ENCODE assay signal across 19 mouse cellular contexts in genomic region chr7:19276253-19276652, GRCm38 (mm10). TPM values are rescaled to one million over a fixed set of nuclear protein-coding genes. Genes with fewer than 3 reads are reported as not detected.
DNase-seq lines count a peak whose midpoint lies in the region; TF ChIP-seq lines count a peak whose summit lies in the region.
"Had no signal": no experiment of that assay in that cellular context is flagged by ENCODE, and none has a peak within 500 bp of the region (broad histone marks: within the 10 kb centered on the region; RNA-seq: fewer than 3 reads in every experiment).

No protein-coding gene starts in this region.

- no peak for TF ChIP-seq POLR2A in kidney, adult 2 months (IDR thresholded peaks at IDR 0.05; ENCODE audit: low read depth, low read length)
- TF ChIP-seq POLR2A in MEL (IDR thresholded peaks at IDR 0.05; ENCODE audit: control insufficient read depth in 1 of 2, insufficient read depth in 1 of 2, low read depth in 1 of 2, low read length in 2 of 2, poor library complexity in 1 of 2): no peak

- H3K9me3 ChIP-seq in MEL (replicated peaks; ENCODE audit: insufficient read depth, low read length): no peaks in the 10 kb centered on the region
- H3K9me3 ChIP-seq: liver, embryonic 13.5 days; megakaryocyte, embryonic 14.5 days had no signal

- H3K9ac ChIP-seq in MEL (ENCODE audit: control insufficient read depth, low read depth, low read length, poor library complexity, severe bottlenecking): no peak overlapping the region
- H3K9ac ChIP-seq: forebrain, postnatal 0 days; heart, embryonic 13.5 days; hindbrain, embryonic 14.5 days; liver, embryonic 13.5 days had no signal

- no peak overlapping the region for H3K27ac ChIP-seq in kidney, adult 2 months (ENCODE audit: insufficient read depth, low read depth, low read length)
- no peak overlapping the region for H3K27ac ChIP-seq in MEL (ENCODE audit: control insufficient read depth, low read depth, low read length)
- H3K27ac ChIP-seq: heart, embryonic 13.5 days; hindbrain, embryonic 14.5 days; liver, embryonic 13.5 days had no signal

- H3K4me1 ChIP-seq in kidney, adult 2 months (ENCODE audit: control insufficient read depth, insufficient read depth, low read length): peaks cover 4% of the 10 kb centered on the region; the same call in 1 of the 2 replicates
- H3K4me1 ChIP-seq in MEL (ENCODE audit: control insufficient read depth in 1 of 2, insufficient read depth in 2 of 2, low read length in 2 of 2): peaks cover 0 to 4% of the 10 kb centered on the region in 2 experiments; a peak in 1 of 4 replicates

- peak; percentile 93 for TF ChIP-seq RAD21 in MEL (IDR thresholded peaks at IDR 0.05; ENCODE audit: low read depth, low read length)

- WGBS in kidney, adult 2 months: 47% methylated on average over 4 of the region's 4 CpGs

- no peak overlapping the region for H3K4me3 ChIP-seq in kidney, adult 2 months (ENCODE audit: insufficient read depth, low read depth, low read length)
- no peak overlapping the region for H3K4me3 ChIP-seq in MEL (ENCODE audit: control insufficient read depth in 1 of 2, insufficient read depth in 1 of 2, low read depth in 2 of 2, low read length in 2 of 2)
- H3K4me3 ChIP-seq: heart, embryonic 13.5 days; liver, embryonic 13.5 days; megakaryocyte, embryonic 14.5 days had no signal

- peak; percentile 55 for TF ChIP-seq CTCF in kidney, adult 2 months (conservative IDR thresholded peaks at IDR 0.05; ENCODE audit: insufficient read depth, insufficient read length, low read depth, low read length)
- TF ChIP-seq CTCF in MEL (IDR thresholded peaks at IDR 0.05 in 2 of 3, conservative IDR thresholded peaks at IDR 0.05 in 1 of 3; ENCODE audit: control insufficient read depth in 1 of 3, insufficient read depth in 1 of 3, low read depth in 2 of 3, low read length in 3 of 3, poor library complexity in 1 of 3, severe bottlenecking in 1 of 3): peak; percentile 79 to 92 (median 87)

- 0 out of 2 replicates have a peak, but pooled peaks cover 2% of the 10 kb centered on the region for H3K27me3 ChIP-seq in kidney, adult 2 months (replicated peaks; ENCODE audit: control insufficient read depth, insufficient read depth, low read length)
- H3K27me3 ChIP-seq in MEL (ENCODE audit: control insufficient read depth in 1 of 2, insufficient read depth in 2 of 2, low read length in 2 of 2): no peaks in the 10 kb centered on the region

- peaks cover under 1% of the 10 kb centered on the region; the same call in 1 of the 2 replicates for H3K79me2 ChIP-seq in MEL (ENCODE audit: control insufficient read depth, insufficient read depth, low read length, poor library complexity)

- DNase-seq in kidney, adult 2 months: no peak
- no peak for DNase-seq in kidney, postnatal 14 days
- DNase-seq in lung, postnatal 36 days: peak; percentile 45
- no peak for DNase-seq in lung, postnatal 4 days
- peak; percentile 84 for DNase-seq in MEL (ENCODE audit: low read depth, low spot score)
- peak; percentile 47 for DNase-seq in naive thymus-derived CD4-positive, alpha-beta T cell, adult 2 months (ENCODE audit: low read depth)
- DNase-seq in cerebellum, adult 9-11 months: no peak
- DNase-seq in right cerebral cortex, postnatal 10 days (ENCODE audit: low spot score in 2 of 2): no peak
- DNase-seq: adrenal gland, postnatal 25 days; forebrain, postnatal 0 days; gastrocnemius, postnatal 14 days; kidney, adult 9 months; liver, embryonic 13.5 days; right cerebral cortex, adult 18-20 months had no signal

- no peak for TF ChIP-seq EP300 in MEL (IDR thresholded peaks at IDR 0.05; ENCODE audit: low read depth in 1 of 2, low read length in 2 of 2)

- no peaks in the 10 kb centered on the region for H3K36me3 ChIP-seq in kidney, adult 2 months (ENCODE audit: control insufficient read depth, insufficient read depth, low read length)
- H3K36me3 ChIP-seq in MEL (ENCODE audit: control insufficient read depth in 1 of 2, insufficient read depth in 2 of 2, low read length in 2 of 2): no peaks in the 10 kb centered on the region
- H3K36me3 ChIP-seq: heart, embryonic 13.5 days; liver, embryonic 13.5 days had no signal

TF ChIP-seq in MEL, 35 proteins besides CTCF, POLR2A, EP300 and RAD21:
- TF ChIP-seq SMC3 (IDR thresholded peaks at IDR 0.05; ENCODE audit: low read depth, low read length) (peak; percentile 91), ZC3H11A (IDR thresholded peaks at IDR 0.05; ENCODE audit: low read depth, low read length) (peak; percentile 94), MEF2A (IDR thresholded peaks at IDR 0.05; ENCODE audit: extremely low read depth, insufficient replicate concordance, low read depth, low read length, poor library complexity, severe bottlenecking) (no peak)

RNA-seq across cellular contexts. Expression of gene Ppm1n, which starts 3.6 kb away (rescaled TPM):
- polyA plus RNA-seq in kidney, adult 2 months (2012; rRNA removed): not detected in 2 replicates
- not detected in 2 replicates for total RNA-seq in MEL (2012; rRNA removed)
- not detected for polyA plus RNA-seq in MEL (2012; ENCODE audit: insufficient read depth in 1 of 2, insufficient read length in 2 of 2, low read depth in 1 of 2, low replicate concordance in 2 of 2, missing spikeins in 1 of 2)
- total RNA-seq: adrenal gland, postnatal 25 days; gastrocnemius, postnatal 14 days; layer of hippocampus, adult 18-20 months; neutrophil, adult 5-6 weeks had no signal
- polyA plus RNA-seq: heart, embryonic 13.5 days; liver, embryonic 13.5 days had no signal

RNA-seq across cellular contexts. Expression of gene Vasp, which starts 4.6 kb away (rescaled TPM):
- 69.5 and 71.5 TPM in 2 replicates for polyA plus RNA-seq in kidney, adult 2 months (2012; rRNA removed)
- total RNA-seq in MEL (2012; rRNA removed): 121 and 130 TPM in 2 replicates
- 100 to 1,000 TPM in 1 of 2 experiments, not detected in 1; 185 TPM for polyA plus RNA-seq in MEL (2012; ENCODE audit: insufficient read depth in 1 of 2, insufficient read length in 2 of 2, low read depth in 1 of 2, low replicate concordance in 2 of 2, missing spikeins in 1 of 2)

RNA-seq across cellular contexts. Expression of gene Rtn2, which starts 6.2 kb away (rescaled TPM):
- polyA plus RNA-seq in kidney, adult 2 months (2012; rRNA removed): 7.6 and 19.1 TPM in 2 replicates
- 0.27 and 0.52 TPM in 2 replicates for total RNA-seq in MEL (2012; rRNA removed)
- 1 to 10 TPM in 1 of 2 experiments, not detected in 1; 1.4 TPM for polyA plus RNA-seq in MEL (2012; ENCODE audit: insufficient read depth in 1 of 2, insufficient read length in 2 of 2, low read depth in 1 of 2, low replicate concordance in 2 of 2, missing spikeins in 1 of 2)
- total RNA-seq: neutrophil, adult 5-6 weeks had no signal

RNA-seq across cellular contexts. Expression of gene Fosb, which starts 33.6 kb away (rescaled TPM):
- 0.17 and 0.19 TPM in 2 replicates for polyA plus RNA-seq in kidney, adult 2 months (2012; rRNA removed)
- 0.04 and 0.10 TPM in 2 replicates for total RNA-seq in MEL (2012; rRNA removed)
- polyA plus RNA-seq in MEL (2012; ENCODE audit: insufficient read depth in 1 of 2, insufficient read length in 2 of 2, low read depth in 1 of 2, low replicate concordance in 2 of 2, missing spikeins in 1 of 2): under 1 TPM in 1 of 2 experiments, not detected in 1; 0.49 TPM
- polyA plus RNA-seq: liver, embryonic 13.5 days had no signal

RNA-seq across cellular contexts. Expression of gene Opa3, which starts 48.1 kb away (rescaled TPM):
- 41.7 and 48.5 TPM in 2 replicates for polyA plus RNA-seq in kidney, adult 2 months (2012; rRNA removed)
- 16.3 and 18.5 TPM in 2 replicates for total RNA-seq in MEL (2012; rRNA removed)
- 10 to 100 TPM; 37.2 to 85.4 TPM for polyA plus RNA-seq in MEL (2012; ENCODE audit: insufficient read depth in 1 of 2, insufficient read length in 2 of 2, low read depth in 1 of 2, low replicate concordance in 2 of 2, missing spikeins in 1 of 2)

Comparison
In these comparisons a context has a peak if more than half of its experiments do, and no peak if none do; other contexts are left out.
1. DNase-seq: peak in lung, postnatal 36 days (single experiment), MEL (single experiment) and naive thymus-derived CD4-positive, alpha-beta T cell, adult 2 months (single experiment); none in kidney, adult 2 months (single experiment), kidney, postnatal 14 days (single experiment), lung, postnatal 4 days (0 of 2), cerebellum, adult 9-11 months (single experiment) and right cerebral cortex, postnatal 10 days (0 of 2).